Mouse (Mus musculus) retina, postnatal 7 days (tissue): ENCODE results near the gene Asic2.

Experiments
- DNase-seq: peaks from one replicate; pipeline ENCODE4 v3.0.0-alpha.2; 2012; ENCODE audit warnings: low read depth, low spot score

The Asic2 gene

GRCm38 (mm10) chr11:81115666-81116065, 852.6 kb downstream of the Asic2 start:
- peak; percentile 8 for DNase-seq

- no peak for DNase-seq
Measured at GRCm38 (mm10) chr11:81111626-81112025, 856.6 kb downstream of the Asic2 start.

- DNase-seq = no peak
Measured at GRCm38 (mm10) chr11:81110049-81110448, 858.2 kb downstream of the Asic2 start.

- DNase-seq = no peak
Measured at GRCm38 (mm10) chr11:81106949-81107348, 861.3 kb downstream of the Asic2 start.

GRCm38 (mm10) chr11:81100829-81101228, 867.4 kb downstream of the Asic2 start:
- DNase-seq = no peak

- no peak for DNase-seq
Measured at GRCm38 (mm10) chr11:81096011-81096410, 872.2 kb downstream of the Asic2 start.

- no peak for DNase-seq
Measured at GRCm38 (mm10) chr11:81094581-81094980, 873.7 kb downstream of the Asic2 start.

GRCm38 (mm10) chr11:81092161-81092560, 876.1 kb downstream of the Asic2 start:
- no peak for DNase-seq

- no peak for DNase-seq
Measured at GRCm38 (mm10) chr11:81083822-81084221, 884.4 kb downstream of the Asic2 start.

GRCm38 (mm10) chr11:81080076-81080805, 888.0 kb downstream of the Asic2 start:
- DNase-seq = no peak

- DNase-seq = no peak
Measured at GRCm38 (mm10) chr11:81079237-81079636, 889.0 kb downstream of the Asic2 start.

- no peak for DNase-seq
Measured at GRCm38 (mm10) chr11:81071836-81072235, 896.4 kb downstream of the Asic2 start.

- no peak for DNase-seq
Measured at GRCm38 (mm10) chr11:81065386-81065785, 902.9 kb downstream of the Asic2 start.

- DNase-seq = no peak
Measured at GRCm38 (mm10) chr11:81064006-81064405, 904.3 kb downstream of the Asic2 start.

GRCm38 (mm10) chr11:81060077-81060476, 908.2 kb downstream of the Asic2 start:
- no peak for DNase-seq

GRCm38 (mm10) chr11:81059546-81059945, 908.7 kb downstream of the Asic2 start:
- DNase-seq = no peak

GRCm38 (mm10) chr11:81057506-81057905, 910.8 kb downstream of the Asic2 start:
- DNase-seq = no peak

- no peak for DNase-seq
Measured at GRCm38 (mm10) chr11:81056776-81057175, 911.5 kb downstream of the Asic2 start.

- no peak for DNase-seq
Measured at GRCm38 (mm10) chr11:81055446-81056145, 912.7 kb downstream of the Asic2 start.

GRCm38 (mm10) chr11:81053826-81054225, 914.4 kb downstream of the Asic2 start:
- no peak for DNase-seq

- DNase-seq = no peak
Measured at GRCm38 (mm10) chr11:81041671-81042070, 926.6 kb downstream of the Asic2 start.

GRCm38 (mm10) chr11:81039976-81040375, 928.3 kb downstream of the Asic2 start:
- no peak for DNase-seq

GRCm38 (mm10) chr11:81032151-81032550, 936.1 kb downstream of the Asic2 start:
- DNase-seq = no peak
